Mouse (Mus musculus) hindbrain, embryonic 10.5 days (tissue): ENCODE results near the gene Add3. TPM values are rescaled to one million over a fixed set of nuclear protein-coding genes. Genes with fewer than 3 reads are reported as not detected.

ENCODE experiments used
- DNase-seq: peaks from one replicate; pipeline ENCODE4 v3.0.0-alpha.2; 2017; ENCODE audit warnings: low spot score
- H3K27ac ChIP-seq: fragments of 300-500 bp; sonication (generic); 2 replicates; pipeline ENCODE4 v1.5.1; 2016; ENCODE audit warnings: mild to moderate bottlenecking, moderate library complexity
- H3K27me3 ChIP-seq: fragments of 300-500 bp; sonication (generic); 2 replicates; pipeline ENCODE4 v1.6.1; 2016; ENCODE audit warnings: mild to moderate bottlenecking; ENCODE audit not compliant: poor library complexity, insufficient read depth, severe bottlenecking
- H3K36me3 ChIP-seq: fragments of 300-500 bp; sonication (generic); 2 replicates; pipeline ENCODE4 v1.6.1; 2016; ENCODE audit warnings: mild to moderate bottlenecking, moderate library complexity
- H3K4me1 ChIP-seq: fragments of 300-500 bp; sonication (generic); replicated peaks from 2 replicates; pipeline ENCODE4 v1.6.1; 2016; ENCODE audit warnings: mild to moderate bottlenecking
- H3K4me3 ChIP-seq: fragments of 300-500 bp; sonication (generic); 2 replicates; pipeline ENCODE4 v1.5.1; 2016; ENCODE audit warnings: mild to moderate bottlenecking, moderate library complexity
- H3K9me3 ChIP-seq: fragments of 300-500 bp; sonication (generic); 2 replicates; pipeline ENCODE4 v1.6.1; 2016; ENCODE audit warnings: mild to moderate bottlenecking, moderate library complexity
- WGBS: fragments of 180-500 bp; shearing (Covaris S2); methylation state at CpG from one replicate; pipeline ENCODE4 v1.1.7; 2016; 5-methylcytosine and 5-hydroxymethylcytosine counted together
- polyA plus RNA-seq: library from polyadenylated mRNA; unstranded; fragments of >200 nt; fragmentation: Nextera tagmentation; extraction: Ambion mirVana; gene quantifications from 2 replicates; pipeline ENCODE4 v1.2.1, GENCODE M21; 2016

The Add3 gene
- polyA plus RNA-seq = 45.9 and 56.5 TPM in 2 replicates

GRCm38 (mm10) chr19:53140044-53140803, at the start of gene Add3:
TSS of gene Add3 (plus strand) at chr19:53140443.
- Histone ChIP-seq H3K9me3 (0 out of 2 replicates have a peak, but pooled peaks cover 3% of the 10 kb centered on the region), H3K36me3 (no peaks in the 10 kb centered on the region), H3K4me3 (peak within 1 kb of the TSS; percentile 95), H3K27ac (peak within 1 kb of the TSS; percentile 89), H3K27me3 (peaks cover 29% of the 10 kb centered on the region), H3K4me1 (peaks cover 49% of the 10 kb centered on the region)
- WGBS = 7% methylated on average over 24 of the region's 24 CpGs
- peak; percentile 52 for DNase-seq

DNA sequence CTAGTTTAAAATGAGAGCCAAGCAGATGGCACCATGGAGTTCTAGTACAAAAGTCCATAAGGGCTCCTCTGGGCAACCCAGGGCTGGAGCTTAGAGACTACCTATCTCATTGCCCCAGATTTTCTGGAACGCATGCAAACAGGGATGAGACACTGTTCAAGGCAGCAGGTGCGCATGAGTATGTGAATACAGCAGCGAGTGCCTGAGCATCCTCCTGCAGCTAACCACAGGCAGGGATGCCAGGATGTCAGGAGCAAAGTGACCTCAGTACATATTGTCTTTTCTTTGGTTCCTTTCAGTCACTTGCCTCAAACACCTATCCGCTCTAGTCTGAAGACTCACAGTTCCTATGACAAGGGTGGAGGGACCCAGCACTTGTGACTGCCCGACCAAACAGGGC, 49.6 kb upstream of the Add3 start:
- 88% methylated on average over 5 of the region's 5 CpGs for WGBS

DNA sequence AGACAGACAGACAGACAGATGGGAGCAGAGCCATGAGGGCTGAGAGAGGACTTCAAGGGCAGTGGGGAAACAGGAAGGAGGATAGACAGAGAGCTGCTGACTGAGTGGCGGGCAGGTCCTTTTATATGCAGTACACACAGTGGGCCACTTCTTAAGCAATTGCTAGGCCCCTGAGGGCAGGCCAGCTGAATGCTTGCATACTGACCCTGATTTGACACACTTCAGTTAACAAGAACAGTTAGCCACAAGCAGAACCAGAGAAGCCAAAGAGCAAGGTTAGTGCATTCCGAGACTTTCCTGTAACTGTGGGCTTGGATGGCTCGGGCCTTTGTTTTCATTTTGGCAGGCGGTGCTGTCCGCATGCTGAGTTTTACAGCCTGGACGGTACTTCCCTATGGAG, 48.0 kb upstream of the Add3 start:
- no peak for DNase-seq
- WGBS = 50% methylated on average over 6 of the region's 6 CpGs
- no peak overlapping the region for H3K27ac ChIP-seq

More for the DNA sequence above, 49.6 kb upstream of the Add3 start:
- no peak for DNase-seq
- Histone ChIP-seq H3K4me3 (no peak overlapping the region), H3K9me3 (no peaks in the 10 kb centered on the region), H3K36me3 (no peaks in the 10 kb centered on the region), H3K27me3 (no peaks in the 10 kb centered on the region), H3K27ac (peak overlapping the region; percentile 40; the same call in 1 of the 2 replicates), H3K4me1 (peaks cover 33% of the 10 kb centered on the region)

DNA sequence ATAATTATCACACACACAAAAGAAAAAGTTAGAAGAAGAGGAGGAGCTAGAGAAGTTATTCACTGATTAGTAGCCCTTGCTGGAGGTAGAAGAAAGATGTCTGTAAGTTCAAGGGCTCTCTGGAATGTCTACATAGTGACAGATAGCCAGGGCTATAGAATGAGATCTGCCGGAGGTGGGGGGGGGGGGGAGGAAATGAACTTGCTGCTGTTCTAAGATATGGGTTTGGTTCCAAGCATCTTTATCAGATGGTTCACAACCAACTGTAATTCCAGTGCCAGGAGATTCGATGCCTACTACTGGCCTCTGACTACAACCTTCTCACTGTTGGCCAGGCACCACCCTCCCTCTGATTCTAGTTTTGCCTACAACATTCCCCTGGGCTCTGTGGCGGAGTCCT, 46.9 kb upstream of the Add3 start:
- 82% methylated on average over 3 of the region's 3 CpGs for WGBS
- Histone ChIP-seq H3K27me3 (no peaks in the 10 kb centered on the region), H3K4me1 (peaks cover 16% of the 10 kb centered on the region), H3K36me3 (no peaks in the 10 kb centered on the region), H3K27ac (no peak overlapping the region), H3K9me3 (no peaks in the 10 kb centered on the region), H3K4me3 (no peak overlapping the region)
- no peak for DNase-seq

More for the DNA sequence above, 48.0 kb upstream of the Add3 start:
- peaks cover 24% of the 10 kb centered on the region for H3K4me1 ChIP-seq
- no peaks in the 10 kb centered on the region for H3K36me3 ChIP-seq
- no peak overlapping the region for H3K4me3 ChIP-seq
- H3K27me3 ChIP-seq = no peaks in the 10 kb centered on the region
- no peaks in the 10 kb centered on the region for H3K9me3 ChIP-seq

- 91% methylated on average over 4 of the region's 4 CpGs for WGBS
- H3K27me3 ChIP-seq = no peaks in the 10 kb centered on the region
- DNase-seq = no peak
- H3K27ac ChIP-seq = no peak overlapping the region
- peaks cover 16% of the 10 kb centered on the region for H3K4me1 ChIP-seq
- H3K9me3 ChIP-seq = no peaks in the 10 kb centered on the region
- no peaks in the 10 kb centered on the region for H3K36me3 ChIP-seq
- H3K4me3 ChIP-seq = no peak overlapping the region
Measured at GRCm38 (mm10) chr19:53094684-53095083, 45.6 kb upstream of the Add3 start.

DNA sequence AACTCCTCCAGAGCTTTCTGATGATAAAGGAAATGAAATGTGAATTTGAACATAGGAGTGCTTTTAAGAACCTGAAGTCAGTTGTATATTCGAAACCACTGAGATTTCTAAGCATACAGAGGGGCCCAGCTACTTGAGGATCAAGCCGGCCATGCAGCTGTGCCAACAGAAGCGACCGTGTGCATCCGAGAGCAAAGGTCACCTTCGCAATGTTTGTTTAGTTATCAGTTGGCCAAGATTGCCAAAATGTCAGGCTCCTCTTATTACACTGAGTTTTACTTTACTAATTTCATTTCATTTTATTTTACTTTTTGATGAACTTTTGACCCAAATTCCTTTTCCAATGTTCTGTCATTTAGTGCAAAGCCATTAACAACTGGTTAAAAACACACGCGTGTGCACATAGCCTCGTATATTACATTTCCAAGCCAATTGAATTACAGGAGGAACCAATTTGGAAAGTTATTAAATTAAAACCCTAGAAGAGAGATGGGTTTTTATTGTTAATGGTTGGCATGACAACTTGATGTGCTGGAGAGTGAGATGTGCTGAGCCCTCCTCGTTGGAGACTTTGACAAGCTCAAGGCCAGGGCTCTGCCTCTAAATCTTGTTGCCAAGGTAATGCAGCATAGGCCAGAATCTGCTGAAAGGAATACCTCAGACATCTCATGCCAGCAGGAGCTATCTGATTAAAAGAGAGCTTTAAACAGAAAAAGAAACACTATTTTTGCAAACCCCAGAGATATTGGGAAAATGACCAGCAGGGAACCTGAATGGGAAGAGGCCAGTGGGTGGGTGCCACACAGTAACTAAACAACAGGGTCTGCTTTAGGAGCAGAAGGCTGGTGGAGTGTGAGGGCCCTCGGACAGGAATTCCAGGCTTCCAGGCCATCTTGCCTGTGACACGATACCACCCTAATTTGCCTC, 38.6 kb upstream of the Add3 start:
- no peak for DNase-seq
- WGBS = 71% methylated on average over 12 of the region's 12 CpGs
- no peaks in the 10 kb centered on the region for H3K27me3 ChIP-seq
- H3K9me3 ChIP-seq = no peaks in the 10 kb centered on the region
- no peak overlapping the region for H3K4me3 ChIP-seq
- peaks cover 16% of the 10 kb centered on the region for H3K4me1 ChIP-seq
- H3K36me3 ChIP-seq = no peaks in the 10 kb centered on the region
- 0 out of 2 replicates have a peak overlapping the region, but pooled peaks have one; percentile 30 for H3K27ac ChIP-seq

DNA sequence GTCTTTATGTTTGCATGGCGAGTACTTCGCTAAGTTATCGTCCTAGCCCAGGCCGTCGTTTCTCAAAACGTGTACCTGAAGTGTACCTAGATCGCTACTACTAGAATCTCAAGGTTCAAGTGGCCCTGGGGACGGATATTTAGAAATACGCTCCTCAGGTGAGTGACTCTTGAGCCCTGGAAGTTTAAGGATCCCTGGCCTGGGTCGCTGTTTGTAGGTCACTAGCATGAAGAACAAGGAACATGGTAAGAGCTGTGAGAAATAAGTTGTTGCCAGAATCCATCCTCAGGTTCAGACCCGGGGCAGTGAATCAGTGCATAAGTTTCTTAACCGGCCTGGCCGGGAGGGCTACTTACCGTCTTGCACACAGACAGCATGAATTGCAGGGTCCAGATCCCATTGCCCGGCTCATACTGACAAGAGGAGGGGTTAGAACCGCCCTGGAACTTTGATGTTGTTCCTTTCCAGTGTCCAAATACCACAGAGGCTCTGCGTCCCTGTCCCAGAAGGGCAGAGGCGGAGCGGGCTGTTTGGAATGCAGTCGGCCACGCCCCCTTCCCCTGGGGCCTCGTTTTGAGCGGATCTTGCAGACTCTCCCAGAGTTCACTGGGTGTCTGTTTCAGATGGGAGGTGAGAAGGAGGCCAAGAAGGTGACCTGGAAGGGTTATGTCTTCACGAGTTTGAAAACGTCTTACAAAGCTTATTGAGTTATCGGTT, 34.7 kb upstream of the Add3 start:
- Histone ChIP-seq H3K9me3 (no peaks in the 10 kb centered on the region), H3K27ac (peak overlapping the region; percentile 66; the same call in 1 of the 2 replicates), H3K4me3 (0 out of 2 replicates have a peak overlapping the region, but pooled peaks have one; percentile 18), H3K27me3 (no peaks in the 10 kb centered on the region), H3K4me1 (peaks cover 16% of the 10 kb centered on the region), H3K36me3 (no peaks in the 10 kb centered on the region)
- peak; percentile 73 for DNase-seq
- WGBS = 50% methylated on average over 26 of the region's 26 CpGs

DNA sequence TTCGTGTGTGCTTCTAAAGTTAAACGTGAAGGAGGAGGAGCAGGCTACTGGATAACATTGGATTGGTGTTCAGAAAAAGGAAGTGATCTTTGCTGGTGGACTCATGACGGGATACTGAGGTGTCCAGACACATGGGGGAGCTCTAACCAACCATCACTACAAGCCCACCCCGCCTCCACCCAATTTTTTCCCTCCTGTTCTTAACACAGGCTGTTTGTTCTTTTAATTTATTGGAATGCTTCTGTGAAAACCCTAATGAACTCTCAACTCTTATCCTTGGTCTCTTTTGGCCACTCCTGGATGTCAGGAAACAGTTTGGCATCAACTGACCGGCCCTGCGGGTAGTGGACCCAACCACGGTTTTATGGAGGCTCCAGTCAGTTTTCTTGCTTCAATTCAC, 33.3 kb upstream of the Add3 start:
- Histone ChIP-seq H3K27me3 (no peaks in the 10 kb centered on the region), H3K36me3 (no peaks in the 10 kb centered on the region), H3K4me1 (peaks cover 15% of the 10 kb centered on the region), H3K9me3 (no peaks in the 10 kb centered on the region), H3K4me3 (no peak overlapping the region), H3K27ac (no peak overlapping the region)
- no peak for DNase-seq
- WGBS = 85% methylated on average over 7 of the region's 7 CpGs

GRCm38 (mm10) chr19:53107361-53108247, 32.6 kb upstream of the Add3 start:
- Histone ChIP-seq H3K36me3 (no peaks in the 10 kb centered on the region), H3K4me1 (peaks cover 15% of the 10 kb centered on the region), H3K27me3 (no peaks in the 10 kb centered on the region), H3K9me3 (no peaks in the 10 kb centered on the region), H3K27ac (no peak overlapping the region), H3K4me3 (no peak overlapping the region)
- no peak for DNase-seq
- WGBS = 88% methylated on average over 18 of the region's 18 CpGs

DNA sequence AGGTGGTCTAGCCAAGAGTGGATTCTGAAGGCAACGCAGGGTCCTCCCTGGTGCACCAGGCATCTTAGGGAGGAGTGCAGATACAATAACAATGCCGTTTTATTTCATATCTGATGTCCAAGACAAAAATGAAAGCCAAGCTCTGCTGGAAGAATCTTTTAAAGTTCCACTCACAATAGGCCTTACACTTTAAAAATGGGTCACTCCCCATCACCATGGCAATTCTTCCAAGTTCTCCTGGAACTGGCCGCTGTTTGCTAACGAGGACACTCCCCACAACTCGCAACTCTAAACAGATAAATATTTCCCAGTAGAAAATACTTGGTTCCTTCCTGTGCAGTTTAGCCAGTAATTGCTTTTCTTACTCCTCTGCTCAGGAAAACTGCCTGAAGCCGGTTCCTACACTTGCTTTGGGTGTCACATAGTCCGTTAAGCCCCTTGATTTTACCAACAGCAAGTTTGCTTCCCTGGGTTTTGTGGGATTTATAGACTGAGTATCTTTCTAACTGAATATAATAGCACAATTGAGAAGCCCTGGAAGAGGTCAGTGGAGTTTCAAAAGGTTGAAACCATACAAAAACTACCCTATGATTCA, 28.1 kb upstream of the Add3 start:
- Histone ChIP-seq H3K36me3 (no peaks in the 10 kb centered on the region), H3K9me3 (peaks cover under 1% of the 10 kb centered on the region; the same call in 1 of the 2 replicates), H3K27me3 (no peaks in the 10 kb centered on the region), H3K4me3 (no peak overlapping the region), H3K4me1 (0 out of 2 replicates have a peak, but pooled peaks cover 5% of the 10 kb centered on the region), H3K27ac (no peak overlapping the region)
- no peak for DNase-seq
- 72% methylated on average over 7 of the region's 7 CpGs for WGBS

GRCm38 (mm10) chr19:53119255-53119795, 20.9 kb upstream of the Add3 start:
- WGBS = 91% methylated on average over 8 of the region's 8 CpGs
- no peaks in the 10 kb centered on the region for H3K4me1 ChIP-seq
- H3K27me3 ChIP-seq = no peaks in the 10 kb centered on the region
- DNase-seq = no peak
- no peaks in the 10 kb centered on the region for H3K36me3 ChIP-seq
- H3K27ac ChIP-seq = no peak overlapping the region
- no peak overlapping the region for H3K4me3 ChIP-seq
- peaks cover 4% of the 10 kb centered on the region; the same call in 1 of the 2 replicates for H3K9me3 ChIP-seq
